Mouse (Mus musculus) forebrain, embryonic 12.5 days (tissue): ENCODE results near the gene Scrg1. TPM values are rescaled to one million over a fixed set of nuclear protein-coding genes. Genes with fewer than 3 reads are reported as not detected.
"Not testable (repeated sequence)": the region's sequence is repeated elsewhere in the genome, so short reads cannot be mapped to it uniquely, and the experiment has no call there.

Source experiments
- ATAC-seq: fragments of 200-750 bp; cut with Nextera tagmentation; 2 replicates; pipeline ENCODE4 v1.8.0; 2017; ENCODE audit warnings: moderate TSS enrichment; ENCODE audit not compliant: low FRiP score
- H3K27ac ChIP-seq: fragments of 300-500 bp; sonication (generic); 2 replicates; pipeline ENCODE4 v1.5.1; 2016; ENCODE audit warnings: mild to moderate bottlenecking
- H3K27me3 ChIP-seq: fragments of 300-500 bp; sonication (generic); 2 replicates; pipeline ENCODE4 v1.6.1; 2016; ENCODE audit warnings: mild to moderate bottlenecking
- H3K36me3 ChIP-seq: fragments of 300-500 bp; sonication (generic); replicated peaks from 2 replicates; pipeline ENCODE4 v1.6.1; 2016; ENCODE audit warnings: mild to moderate bottlenecking
- H3K4me1 ChIP-seq: fragments of 300-500 bp; sonication (generic); 2 replicates; pipeline ENCODE4 v1.6.1; 2016
- H3K4me2 ChIP-seq: fragments of 300-500 bp; sonication (generic); 2 replicates; pipeline ENCODE4 v1.6.1; 2016; ENCODE audit warnings: mild to moderate bottlenecking, moderate library complexity
- H3K4me3 ChIP-seq: fragments of 300-500 bp; sonication (generic); replicated peaks from 2 replicates; pipeline ENCODE4 v1.5.1; 2016; ENCODE audit warnings: mild to moderate bottlenecking
- H3K9ac ChIP-seq: fragments of 300-500 bp; sonication (generic); 2 replicates; pipeline ENCODE4 v1.6.1; 2016; ENCODE audit warnings: mild to moderate bottlenecking
- H3K9me3 ChIP-seq: fragments of 300-500 bp; sonication (generic); 2 replicates; pipeline ENCODE4 v1.6.1; 2016
- WGBS: fragments of 180-500 bp; shearing (Covaris S2); methylation state at CpG from one replicate; pipeline ENCODE4 v1.1.7; 2016; 5-methylcytosine and 5-hydroxymethylcytosine counted together
- polyA plus RNA-seq: library from polyadenylated mRNA; unstranded; fragments of >200 nt; fragmentation: Nextera tagmentation; extraction: Ambion mirVana; gene quantifications from 2 replicates; pipeline ENCODE4 v1.2.1, GENCODE M21; 2016

Gene Scrg1
- polyA plus RNA-seq, 1 experiment from 2014 or later = 1.4 TPM

- Histone ChIP-seq H3K36me3 (no peaks in the 10 kb centered on the region), H3K4me3 (no peak overlapping the region), H3K27ac (no peak overlapping the region), H3K9me3 (no peaks in the 10 kb centered on the region), H3K9ac (no peak overlapping the region), H3K4me1 (peaks cover 9% of the 10 kb centered on the region), H3K4me2 (no peak overlapping the region), H3K27me3 (no peaks in the 10 kb centered on the region)
- ATAC-seq = no peak
- 86% methylated on average over 11 of the region's 11 CpGs for WGBS
These were observed 24.8 kb upstream of the Scrg1 start for GRCm38 (mm10) chr8:57430901-57431300.

GRCm38 (mm10) chr8:57432802-57433201 lies 22.9 kb upstream of the Scrg1 start:
- no peak for ATAC-seq

DNA sequence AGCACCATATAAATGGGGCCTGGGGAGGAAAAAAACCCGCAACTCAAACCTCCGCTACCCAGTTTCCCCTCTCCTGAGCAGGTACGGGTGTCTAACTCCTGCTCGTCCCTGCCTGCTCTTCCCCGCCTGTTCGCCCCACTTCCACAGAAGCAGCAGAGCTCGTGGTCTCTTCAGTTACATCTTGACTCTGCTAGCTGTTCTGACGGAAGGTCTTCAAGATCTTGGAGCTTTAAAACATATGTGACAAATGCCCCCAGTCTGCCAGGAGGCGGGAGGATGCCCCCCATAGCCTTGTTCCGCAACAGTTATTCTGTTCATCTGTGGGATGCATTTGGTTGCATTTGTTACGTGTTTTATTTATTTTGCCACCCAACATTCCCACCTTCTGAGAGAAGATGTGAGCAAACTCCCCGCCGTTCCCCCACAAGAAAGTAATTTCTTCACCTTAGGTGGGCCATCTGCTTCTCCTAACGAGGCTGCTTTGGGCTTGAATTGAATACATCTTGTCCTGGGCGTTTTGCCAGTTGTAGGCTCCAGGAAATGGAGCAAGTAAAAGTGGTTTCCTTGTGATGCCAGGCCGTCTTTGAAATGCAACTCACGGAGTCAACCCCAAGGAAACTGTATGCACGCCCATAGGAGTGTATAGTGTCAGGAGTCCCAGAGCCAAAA lies 19.8 kb upstream of the Scrg1 start:
- WGBS = 62% methylated on average over 18 of the region's 18 CpGs
- peak overlapping the region; percentile 26; the same call in 1 of the 2 replicates for H3K27ac ChIP-seq
- ATAC-seq = peak; percentile 41; the same call in 1 of the 2 replicates
- no peak overlapping the region for H3K9ac ChIP-seq
- H3K36me3 ChIP-seq = no peaks in the 10 kb centered on the region
- H3K27me3 ChIP-seq = no peaks in the 10 kb centered on the region
- no peaks in the 10 kb centered on the region for H3K9me3 ChIP-seq
- peaks cover 3% of the 10 kb centered on the region for H3K4me1 ChIP-seq
- no peak overlapping the region for H3K4me2 ChIP-seq
- no peak overlapping the region for H3K4me3 ChIP-seq

More at GRCm38 (mm10) chr8:57432802-57433201, 22.9 kb upstream of the Scrg1 start:
- Histone ChIP-seq H3K27me3 (no peaks in the 10 kb centered on the region), H3K4me1 (peaks cover 9% of the 10 kb centered on the region), H3K4me3 (no peak overlapping the region), H3K36me3 (no peaks in the 10 kb centered on the region), H3K4me2 (no peak overlapping the region), H3K9ac (no peak overlapping the region), H3K9me3 (no peaks in the 10 kb centered on the region), H3K27ac (no peak overlapping the region)
- WGBS = 88% methylated on average over 5 of the region's 5 CpGs

DNA sequence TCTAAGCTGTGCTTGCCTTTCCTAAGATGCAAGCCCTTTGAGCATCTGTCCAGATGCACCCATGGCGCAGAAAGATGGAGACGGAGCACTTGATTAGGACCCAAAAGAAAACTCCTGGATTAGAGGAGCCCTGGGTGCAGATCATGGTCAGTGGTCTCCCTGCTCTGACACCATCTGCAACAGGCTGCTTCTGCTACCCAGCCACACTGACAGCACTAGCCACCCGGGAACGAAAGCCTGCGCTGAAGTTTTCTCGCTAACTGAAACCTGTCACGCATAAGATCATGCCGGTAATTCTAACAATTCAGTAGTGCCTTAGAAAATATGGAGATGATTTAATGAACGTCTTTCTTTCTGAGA lies 19.3 kb upstream of the Scrg1 start:
- Histone ChIP-seq H3K4me3 (no peak overlapping the region), H3K36me3 (no peaks in the 10 kb centered on the region), H3K9me3 (no peaks in the 10 kb centered on the region), H3K4me1 (peaks cover 3% of the 10 kb centered on the region), H3K27me3 (no peaks in the 10 kb centered on the region), H3K9ac (no peak overlapping the region), H3K4me2 (no peak overlapping the region), H3K27ac (0 out of 2 replicates have a peak overlapping the region, but pooled peaks have one; percentile 26)
- peak; percentile 33; the same call in 1 of the 2 replicates for ATAC-seq
- 90% methylated on average over 9 of the region's 9 CpGs for WGBS

- no peaks in the 10 kb centered on the region for H3K27me3 ChIP-seq
- peaks cover 3% of the 10 kb centered on the region; the same call in 1 of the 2 replicates for H3K4me1 ChIP-seq
- no peak for ATAC-seq
- H3K4me3 ChIP-seq = no peak overlapping the region
- 88% methylated on average over 4 of the region's 4 CpGs for WGBS
- no peak overlapping the region for H3K4me2 ChIP-seq
- no peaks in the 10 kb centered on the region for H3K36me3 ChIP-seq
- H3K9me3 ChIP-seq = no peaks in the 10 kb centered on the region
- no peak overlapping the region for H3K27ac ChIP-seq
- H3K9ac ChIP-seq = no peak overlapping the region
These were observed 14.6 kb upstream of the Scrg1 start for GRCm38 (mm10) chr8:57441131-57441530.

DNA sequence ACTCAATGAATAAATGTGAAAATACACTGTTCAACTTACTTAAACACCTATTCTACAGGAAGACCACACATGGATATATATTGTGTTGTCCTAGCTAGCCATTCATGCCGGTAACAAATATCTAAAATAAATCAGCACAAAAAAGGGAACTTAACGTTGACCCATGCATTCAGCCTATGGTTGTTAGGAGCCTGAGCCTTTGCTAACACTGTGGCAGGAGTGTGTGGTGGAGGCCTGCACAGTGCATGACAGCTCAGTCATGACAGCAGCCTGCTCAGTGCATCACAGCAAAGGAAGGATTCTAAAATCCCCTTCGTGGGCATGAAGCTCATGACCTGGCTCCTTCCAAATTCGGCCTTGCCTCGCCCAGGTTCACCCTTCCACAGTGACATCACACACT lies 14.2 kb upstream of the Scrg1 start:
- H3K9me3 ChIP-seq = no peaks in the 10 kb centered on the region
- ATAC-seq = no peak
- no peak overlapping the region for H3K9ac ChIP-seq
- H3K27me3 ChIP-seq = no peaks in the 10 kb centered on the region
- H3K36me3 ChIP-seq = no peaks in the 10 kb centered on the region
- no peak overlapping the region for H3K4me2 ChIP-seq
- H3K4me1 ChIP-seq = peaks cover 3% of the 10 kb centered on the region; the same call in 1 of the 2 replicates
- no peak overlapping the region for H3K27ac ChIP-seq
- WGBS = 82% methylated on average over 5 of the region's 5 CpGs
- H3K4me3 ChIP-seq = no peak overlapping the region

- Histone ChIP-seq H3K9ac (no peak overlapping the region), H3K36me3 (no peaks in the 10 kb centered on the region), H3K4me2 (no peak overlapping the region), H3K27ac (no peak overlapping the region), H3K27me3 (no peaks in the 10 kb centered on the region), H3K4me3 (no peak overlapping the region), H3K4me1 (peaks cover 3% of the 10 kb centered on the region; the same call in 1 of the 2 replicates), H3K9me3 (no peaks in the 10 kb centered on the region)
- ATAC-seq = no peak
- WGBS = 75% methylated on average over 4 of the region's 4 CpGs
These were observed 12.4 kb upstream of the Scrg1 start for GRCm38 (mm10) chr8:57443289-57443688.

GRCm38 (mm10) chr8:57445901-57446300 lies 9.8 kb upstream of the Scrg1 start:
- not testable (repeated sequence) for H3K27ac ChIP-seq, H3K9me3 ChIP-seq, H3K4me1 ChIP-seq, ATAC-seq, H3K9ac ChIP-seq, H3K4me2 ChIP-seq, H3K27me3 ChIP-seq, H3K4me3 ChIP-seq, H3K36me3 ChIP-seq
- WGBS = 92% methylated on average over 5 of the region's 5 CpGs

GRCm38 (mm10) chr8:57450726-57451125 lies 5.0 kb upstream of the Scrg1 start:
- WGBS = 79% methylated on average over 7 of the region's 7 CpGs
- Histone ChIP-seq H3K4me2 (no peak overlapping the region), H3K27ac (no peak overlapping the region), H3K4me1 (no peaks in the 10 kb centered on the region), H3K36me3 (no peaks in the 10 kb centered on the region), H3K9me3 (no peaks in the 10 kb centered on the region), H3K9ac (no peak overlapping the region), H3K4me3 (no peak overlapping the region), H3K27me3 (no peaks in the 10 kb centered on the region)
- no peak for ATAC-seq

DNA sequence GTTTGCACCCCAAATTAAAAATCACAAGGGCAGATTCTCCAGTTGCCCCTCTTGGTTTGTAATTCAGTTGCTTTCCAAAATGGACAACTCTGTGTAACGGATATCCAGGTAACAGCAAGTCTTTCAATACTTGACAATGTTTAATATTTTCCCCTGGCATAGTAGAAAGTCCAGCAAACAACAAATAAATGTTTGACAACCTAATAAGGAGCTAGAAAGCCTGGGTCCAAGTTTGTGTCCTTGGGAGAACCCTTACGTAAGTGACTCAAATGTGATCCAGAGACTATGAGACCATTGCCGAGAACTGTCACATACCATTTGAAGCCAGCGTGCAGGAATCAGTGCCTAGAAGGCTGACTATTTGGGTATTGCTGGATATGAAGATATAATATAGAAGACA lies 3.8 kb upstream of the Scrg1 start:
- H3K36me3 ChIP-seq = no peaks in the 10 kb centered on the region
- no peaks in the 10 kb centered on the region for H3K4me1 ChIP-seq
- no peak overlapping the region for H3K9ac ChIP-seq
- H3K27me3 ChIP-seq = no peaks in the 10 kb centered on the region
- no peaks in the 10 kb centered on the region for H3K9me3 ChIP-seq
- H3K4me3 ChIP-seq = no peak overlapping the region
- ATAC-seq = no peak
- 95% methylated on average over 4 of the region's 4 CpGs for WGBS
- H3K4me2 ChIP-seq = no peak overlapping the region
- no peak overlapping the region for H3K27ac ChIP-seq

GRCm38 (mm10) chr8:57453361-57453760 lies 2.4 kb upstream of the Scrg1 start:
- Histone ChIP-seq H3K27me3 (no peaks in the 10 kb centered on the region), H3K9me3 (no peaks in the 10 kb centered on the region), H3K9ac (no peak overlapping the region), H3K27ac (no peak overlapping the region), H3K4me2 (no peak overlapping the region), H3K4me3 (no peak overlapping the region), H3K36me3 (no peaks in the 10 kb centered on the region), H3K4me1 (no peaks in the 10 kb centered on the region)
- 93% methylated on average over 2 of the region's 2 CpGs for WGBS
- ATAC-seq = no peak

DNA sequence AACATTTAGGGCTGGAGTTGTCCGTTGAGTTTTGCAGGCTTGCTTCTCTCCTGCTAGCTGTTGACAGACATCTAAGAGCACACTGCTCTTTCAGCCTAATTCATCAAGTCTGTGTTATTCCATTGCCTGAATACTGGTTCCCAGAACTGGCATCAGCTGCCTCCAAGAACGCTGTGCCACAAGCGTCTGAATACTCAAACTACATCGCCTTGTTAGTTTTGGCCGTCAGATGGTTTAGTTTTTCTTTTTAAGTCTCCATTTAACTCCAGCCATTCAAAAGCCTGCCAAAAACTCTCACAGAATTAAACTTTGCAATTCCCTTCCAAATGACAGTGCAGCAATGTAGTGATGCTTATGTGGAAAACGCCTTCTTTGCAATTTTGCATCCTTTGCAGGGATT lies 1.4 kb downstream of the Scrg1 start:
- no peaks in the 10 kb centered on the region for H3K4me1 ChIP-seq
- no peaks in the 10 kb centered on the region for H3K36me3 ChIP-seq
- H3K4me3 ChIP-seq = no peak overlapping the region
- no peak overlapping the region for H3K9ac ChIP-seq
- no peak overlapping the region for H3K4me2 ChIP-seq
- no peak overlapping the region for H3K27ac ChIP-seq
- no peaks in the 10 kb centered on the region for H3K27me3 ChIP-seq
- no peak for ATAC-seq
- 83% methylated on average over 6 of the region's 6 CpGs for WGBS
- H3K9me3 ChIP-seq = no peaks in the 10 kb centered on the region

- Histone ChIP-seq H3K27me3 (no peaks in the 10 kb centered on the region), H3K9ac (no peak overlapping the region), H3K27ac (no peak overlapping the region), H3K9me3 (no peaks in the 10 kb centered on the region), H3K4me2 (no peak overlapping the region), H3K4me3 (no peak overlapping the region), H3K4me1 (no peaks in the 10 kb centered on the region), H3K36me3 (no peaks in the 10 kb centered on the region)
- 85% methylated on average over 3 of the region's 3 CpGs for WGBS
- no peak for ATAC-seq
These were observed 2.2 kb downstream of the Scrg1 start for GRCm38 (mm10) chr8:57457942-57458341.
